Mouse (Mus musculus): ENCODE measurements around the gene Bmp7. TPM values are rescaled to one million over a fixed set of nuclear protein-coding genes. Genes with fewer than 3 reads are reported as not detected.

The Bmp7 gene
- polyA plus RNA-seq, 1 experiment from 2014 or later: 6.9 TPM

Small RNA genes within 50 kb of the gene (microRNA-seq; reads per million reads assigned to microRNA genes)
- not detected for gene Gm22773

Other genes starting within 250 kb of the Bmp7 start
- 0.13 and 0.45 TPM in 2 replicates for gene Spo11, start 37.4 kb upstream of the Bmp7 start, polyA plus RNA-seq (2015; fragmentation: Nextera tagmentation; extraction: Ambion mirVana)
- 146 and 148 TPM in 2 replicates for gene Rae1, start 59.8 kb upstream of the Bmp7 start, polyA plus RNA-seq (2015; fragmentation: Nextera tagmentation; extraction: Ambion mirVana)
- gene Rbm38, start 80.2 kb upstream of the Bmp7 start, polyA plus RNA-seq (2015; fragmentation: Nextera tagmentation; extraction: Ambion mirVana): 40.0 and 47.6 TPM in 2 replicates
- gene Ctcfl, start 179.2 kb upstream of the Bmp7 start, polyA plus RNA-seq (2015; fragmentation: Nextera tagmentation; extraction: Ambion mirVana): 0.05 and 0.14 TPM in 2 replicates
- not detected in 2 replicates for gene Pck1, start 212.7 kb upstream of the Bmp7 start, polyA plus RNA-seq (2015; fragmentation: Nextera tagmentation; extraction: Ambion mirVana)